9 mouse cellular contexts compared by ENCODE assay signal in the genomic region with DNA sequence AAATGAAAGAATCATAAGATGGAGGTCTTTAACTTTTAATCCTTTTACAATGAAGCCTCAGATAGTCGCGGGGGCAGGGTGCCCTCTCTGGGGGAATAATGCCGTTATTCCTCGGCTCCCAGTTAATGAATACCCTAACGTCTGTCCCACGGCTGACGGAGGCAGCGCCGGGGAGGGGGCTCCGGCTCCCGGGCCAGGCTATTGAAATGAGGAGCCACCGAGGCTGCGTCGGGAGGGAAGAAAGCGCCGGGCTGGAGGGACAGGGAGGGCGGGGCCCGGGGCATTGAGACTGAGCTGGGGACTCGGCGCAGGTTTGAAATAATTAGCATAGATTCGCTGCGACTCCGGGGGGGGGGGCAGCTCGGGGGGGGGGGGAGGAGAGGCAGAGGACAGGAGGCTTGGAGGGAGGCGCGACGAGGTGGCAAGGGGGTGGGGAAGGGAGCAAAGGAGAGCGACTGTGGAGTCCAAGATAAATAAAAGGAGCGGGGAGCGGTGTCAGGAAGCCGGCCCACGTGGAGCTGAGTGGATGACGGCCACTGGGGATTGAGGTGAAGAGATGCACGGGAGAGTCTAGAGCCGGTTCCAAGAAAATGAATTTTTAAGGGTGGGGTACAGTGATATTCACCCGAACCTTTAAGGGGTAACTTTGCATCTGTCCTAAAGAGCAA. TPM values are rescaled to one million over a fixed set of nuclear protein-coding genes. Genes with fewer than 3 reads are reported as not detected.
A peak's percentile ranks its signal among the peaks of the same experiment; 100 is the strongest.
DNase-seq lines count a peak whose midpoint lies in the region; ATAC-seq and TF ChIP-seq lines count a peak whose summit lies in the region.
"Had no signal": no experiment of that assay in that cellular context is flagged by ENCODE, and none has a peak within 500 bp of the region (broad histone marks: within the 10 kb centered on the region; RNA-seq: fewer than 3 reads in every experiment).

No protein-coding gene starts in this region.

- peak overlapping the region; percentile 64 for H3K4me3 ChIP-seq in E14TG2a.4 (replicated peaks; ENCODE audit: low read length)
- H3K4me3 ChIP-seq in forebrain, embryonic 10.5 days: peak overlapping the region; percentile 84
- H3K4me3 ChIP-seq in intestine, postnatal 0 days (ENCODE audit: low read depth, low read length): peak overlapping the region; percentile 34
- H3K4me3 ChIP-seq in midbrain, embryonic 10.5 days: peak overlapping the region; percentile 80

- no peak for TF ChIP-seq CTCF in E14TG2a.4 (conservative IDR thresholded peaks at IDR 0.05; ENCODE audit: low read length)
- no peak for TF ChIP-seq CTCF in intestine, postnatal 0 days (IDR thresholded peaks at IDR 0.05; ENCODE audit: low read depth)

- H3K9me3 ChIP-seq in E14TG2a.4 (ENCODE audit: low read length): no peaks in the 10 kb centered on the region
- H3K9me3 ChIP-seq in forebrain, embryonic 10.5 days: no peaks in the 10 kb centered on the region
- no peaks in the 10 kb centered on the region for H3K9me3 ChIP-seq in intestine, postnatal 0 days (ENCODE audit: control insufficient read depth)
- no peaks in the 10 kb centered on the region for H3K9me3 ChIP-seq in midbrain, embryonic 10.5 days (replicated peaks)

- peak overlapping the region; percentile 95 for H3K27ac ChIP-seq in forebrain, embryonic 10.5 days
- H3K27ac ChIP-seq in intestine, postnatal 0 days (ENCODE audit: low read depth, low read length): no peak overlapping the region
- H3K27ac ChIP-seq in midbrain, embryonic 10.5 days (replicated peaks): peak overlapping the region; percentile 80

- peak; percentile 6 for DNase-seq in gastrocnemius, postnatal 25 days
- DNase-seq in gastrocnemius, postnatal 14 days: no peak
- peak; percentile 91 for DNase-seq in forebrain, embryonic 10.5 days (ENCODE audit: extremely low spot score, low spot score)
- peak; percentile 90 for DNase-seq in midbrain, embryonic 10.5 days (ENCODE audit: low spot score)
- DNase-seq in urinary bladder, postnatal 10 days (ENCODE audit: low spot score): no peak

- intact Hi-C loops in gastrocnemius, postnatal 14 days (cut with DNase I; ENCODE audit: low total_unique reads): no loop called here

- 1% methylated on average over 31 of the region's 36 CpGs for WGBS in forebrain, embryonic 10.5 days
- WGBS in intestine, postnatal 0 days: under 1% methylated on average over 26 of the region's 36 CpGs
- WGBS in midbrain, embryonic 10.5 days: 4% methylated on average over 27 of the region's 36 CpGs

- H3K4me1 ChIP-seq in E14TG2a.4 (replicated peaks; ENCODE audit: low read depth, low read length): peaks cover 25% of the 10 kb centered on the region; the same call in 1 of the 2 replicates
- H3K4me1 ChIP-seq in forebrain, embryonic 10.5 days: peaks cover 57% of the 10 kb centered on the region
- no peaks in the 10 kb centered on the region for H3K4me1 ChIP-seq in intestine, postnatal 0 days (replicated peaks; ENCODE audit: control insufficient read depth, insufficient read depth, low read length)
- H3K4me1 ChIP-seq in midbrain, embryonic 10.5 days: peaks cover 59% of the 10 kb centered on the region

- no peak for ATAC-seq in intestine, postnatal 0 days
- ATAC-seq in activated CD4-positive, CD25-positive, alpha-beta regulatory T cell, adult 4 months: no peak

- peak overlapping the region; percentile 60 for H3K4me2 ChIP-seq in intestine, postnatal 0 days (replicated peaks; ENCODE audit: low read depth)

- peaks cover 78% of the 10 kb centered on the region for H3K27me3 ChIP-seq in E14TG2a.4 (ENCODE audit: insufficient read depth, low read length)
- peaks cover 64% of the 10 kb centered on the region for H3K27me3 ChIP-seq in forebrain, embryonic 10.5 days (ENCODE audit: poor library complexity, severe bottlenecking)
- H3K27me3 ChIP-seq in intestine, postnatal 0 days (replicated peaks; ENCODE audit: control insufficient read depth, insufficient read depth, low read length): peaks cover 60% of the 10 kb centered on the region
- H3K27me3 ChIP-seq in midbrain, embryonic 10.5 days (ENCODE audit: low read depth, poor library complexity, severe bottlenecking): peaks cover 54% of the 10 kb centered on the region

- no peak overlapping the region for H3K9ac ChIP-seq in intestine, postnatal 0 days (ENCODE audit: low read depth, low read length)

- no peaks in the 10 kb centered on the region for H3K36me3 ChIP-seq in E14TG2a.4 (ENCODE audit: insufficient read depth, low read length)
- H3K36me3 ChIP-seq in forebrain, embryonic 10.5 days (replicated peaks): no peaks in the 10 kb centered on the region
- H3K36me3 ChIP-seq in intestine, postnatal 0 days (ENCODE audit: control insufficient read depth, insufficient read depth): no peaks in the 10 kb centered on the region
- H3K36me3 ChIP-seq in midbrain, embryonic 10.5 days: no peaks in the 10 kb centered on the region

RNA-seq across cellular contexts. Expression of gene Nog, which starts 2.9 kb away (rescaled TPM):
- 1 to 10 TPM; 1.6 TPM for total RNA-seq in gastrocnemius, postnatal 25 days (2021)
- total RNA-seq in gastrocnemius, postnatal 14 days (2021): 1 to 10 TPM; 1.4 to 1.7 TPM
- polyA plus RNA-seq in forebrain, embryonic 10.5 days (2016; fragmentation: Nextera tagmentation; extraction: Ambion mirVana): 3.5 and 3.6 TPM in 2 replicates
- polyA plus RNA-seq in intestine, postnatal 0 days (2015; fragmentation: Nextera tagmentation; extraction: Ambion mirVana): 2.9 and 3.1 TPM in 2 replicates
- 2.1 and 3.3 TPM in 2 replicates for polyA plus RNA-seq in midbrain, embryonic 10.5 days (2016; fragmentation: Nextera tagmentation; extraction: Ambion mirVana)
- not detected for polyA plus RNA-seq in activated CD4-positive, CD25-positive, alpha-beta regulatory T cell, adult 4 months (2017; shearing (Covaris generic))
- total RNA-seq: MEL had no signal

Comparison
In these comparisons a context has a peak if more than half of its experiments do, and no peak if none do; other contexts are left out.
1. DNase-seq: peak in gastrocnemius, postnatal 25 days (single experiment), forebrain, embryonic 10.5 days (single experiment) and midbrain, embryonic 10.5 days (single experiment); none in gastrocnemius, postnatal 14 days (single experiment) and urinary bladder, postnatal 10 days (single experiment).
2. H3K4me3 ChIP-seq: peak in every context shown above with its lines; median percentile 84 in forebrain, embryonic 10.5 days; 80 in midbrain, embryonic 10.5 days; 64 in E14TG2a.4; 34 in intestine, postnatal 0 days.